Mouse (Mus musculus): Measurements from ENCODE around the gene Snapc2.

The Snapc2 gene

DNA sequence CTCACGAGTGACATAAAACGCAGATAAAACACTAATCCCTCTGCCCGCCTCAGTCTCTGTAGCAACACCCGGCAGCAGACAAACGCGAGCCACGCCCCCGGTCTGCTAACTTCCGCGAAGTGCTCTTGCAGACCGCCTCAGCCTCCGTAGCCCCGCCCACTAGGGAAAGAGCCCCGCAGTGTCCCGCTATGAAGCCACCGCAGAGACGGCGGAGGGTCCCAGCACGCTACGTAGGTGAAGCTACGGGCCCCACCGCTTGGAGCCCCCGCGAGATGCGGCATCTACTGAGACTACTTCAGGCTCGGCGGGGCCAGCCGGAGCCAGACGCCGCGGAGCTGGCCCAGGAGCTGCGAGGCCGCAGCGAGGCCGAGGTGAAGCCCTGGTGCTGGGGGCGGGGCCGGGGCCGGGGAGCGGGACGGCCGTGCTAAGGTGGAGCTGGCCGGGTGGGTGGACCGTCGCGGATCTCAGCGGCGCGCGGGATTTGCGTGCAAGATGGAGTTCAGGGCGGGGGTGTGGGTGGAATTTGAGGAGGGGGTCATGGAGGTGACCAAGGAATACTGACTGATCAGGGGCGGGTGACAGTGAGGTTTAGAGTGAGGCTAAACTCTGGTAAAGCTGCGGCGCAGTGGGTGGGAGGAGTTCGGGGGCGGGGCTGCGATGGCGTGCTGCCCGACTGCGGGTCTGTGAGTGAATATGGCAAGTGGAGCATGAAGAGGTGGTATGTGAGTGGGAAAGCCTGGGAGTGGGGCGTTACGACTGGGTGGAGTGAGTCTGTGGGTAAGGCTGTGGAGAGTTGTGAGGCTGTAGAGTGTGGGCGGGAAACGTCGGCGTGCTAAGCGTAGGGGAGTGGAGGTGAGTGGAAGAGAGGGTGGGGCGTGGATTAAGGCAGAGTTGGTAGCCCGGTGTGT, at the start of gene Snapc2:
Gene Snapc2 (plus strand): TSS at position 147 of the 908 bp plus-strand sequence.
- CTCF ChIA-PET: interaction anchor here (0.6 to 1.1 kb wide), 2 partner anchors 12 to 344 kb away, joined by 3 to 6 read pairs; no protein-coding TSS in a partner anchor

DNA sequence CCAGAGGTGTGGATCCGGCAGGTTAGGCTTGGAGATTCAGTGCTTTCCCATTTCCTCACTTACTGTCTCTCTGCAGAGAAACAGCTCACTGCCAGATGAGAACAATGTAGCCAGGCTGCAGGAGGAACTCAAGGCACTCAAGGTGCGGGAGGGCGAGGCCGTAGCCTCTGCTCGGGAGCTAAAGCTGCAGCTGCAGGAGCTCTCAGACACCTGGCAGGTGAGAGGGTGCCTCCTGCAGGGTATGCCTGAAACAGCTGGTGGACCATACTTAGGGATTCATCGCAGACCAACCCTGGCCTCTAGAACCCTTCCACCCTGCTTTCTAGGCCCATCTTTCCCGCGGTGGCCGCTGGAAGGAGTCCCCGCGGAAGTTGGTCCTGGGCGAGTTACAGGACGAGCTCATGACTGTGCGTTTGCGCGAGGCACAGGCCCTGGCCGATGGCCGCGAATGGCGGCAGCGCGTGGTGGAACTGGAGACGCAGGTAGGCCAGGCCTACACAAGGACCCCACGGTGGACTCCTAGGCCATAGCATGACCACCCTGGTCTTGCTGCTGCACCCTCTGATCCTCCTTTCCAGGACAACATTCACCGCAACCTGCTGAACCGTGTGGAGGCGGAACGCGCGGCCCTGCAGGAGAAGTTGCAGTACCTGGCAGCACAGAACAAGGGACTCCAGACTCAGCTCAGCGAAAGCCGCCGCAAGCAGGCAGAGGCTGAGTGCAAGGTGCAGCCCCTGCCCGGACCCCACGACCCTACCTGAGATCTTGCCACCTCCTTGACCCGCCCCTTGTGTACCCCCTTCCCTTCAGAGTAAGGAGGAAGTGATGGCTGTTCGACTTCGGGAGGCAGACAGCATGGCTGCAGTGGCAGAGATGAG, 47.4 kb upstream of the Snapc2 start:
- CTCF ChIA-PET: no interaction called here

DNA sequence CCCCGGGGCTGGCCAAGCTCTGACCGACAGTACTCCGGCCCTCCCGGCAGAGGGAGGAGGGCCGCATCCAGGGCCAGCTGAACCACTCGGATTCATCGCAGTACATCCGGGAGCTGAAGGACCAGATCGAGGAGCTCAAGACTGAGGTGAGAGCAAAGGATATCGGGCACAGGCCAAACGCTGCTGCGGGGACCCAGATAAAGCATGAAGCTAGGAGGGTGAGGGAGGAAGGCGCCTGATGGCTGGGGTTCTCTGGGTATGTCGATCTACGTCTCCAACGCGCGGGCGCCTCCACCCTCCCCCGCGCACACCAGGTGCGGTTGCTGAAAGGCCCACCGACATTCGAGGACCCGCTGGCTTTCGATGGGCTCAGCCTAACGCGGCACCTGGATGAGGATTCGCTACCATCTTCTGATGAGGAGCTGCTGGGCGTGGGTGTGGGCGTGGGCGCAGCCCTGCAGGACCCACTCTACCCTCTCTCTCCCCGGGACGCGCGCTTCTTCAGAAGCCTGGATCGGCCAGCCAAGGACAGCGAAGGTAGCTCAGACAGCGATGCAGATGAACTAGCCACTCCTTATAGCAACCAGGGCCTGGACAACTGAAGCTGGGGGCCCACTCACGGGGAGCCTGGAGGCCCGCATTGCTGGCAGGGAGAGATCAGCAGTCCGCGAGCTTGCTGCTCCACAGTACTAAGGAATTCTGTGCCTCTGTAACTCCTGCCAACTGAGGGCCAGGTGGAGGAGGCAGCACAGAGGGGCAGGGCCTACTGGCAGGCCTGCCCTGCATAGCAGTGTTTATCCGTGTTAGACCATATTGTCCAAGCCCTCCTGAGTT, 46.5 kb upstream of the Snapc2 start:
- CTCF ChIA-PET: no interaction called here

DNA sequence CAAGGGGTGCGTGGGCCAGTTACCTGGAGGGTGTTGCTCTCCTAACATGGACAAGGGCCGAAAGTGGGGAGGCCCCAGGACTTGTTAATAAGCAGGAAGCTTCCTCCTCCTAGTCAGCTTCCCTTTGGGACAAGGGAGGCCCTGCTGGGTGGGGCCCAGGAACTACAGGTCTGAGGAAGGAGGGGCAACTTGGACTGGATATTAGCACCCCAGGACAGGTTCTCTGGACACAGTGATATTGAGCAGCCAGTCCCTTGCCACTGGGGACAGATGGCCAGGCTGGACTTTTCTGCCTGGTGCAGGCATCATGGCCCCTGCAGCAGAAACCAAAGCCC, 45.9 kb upstream of the Snapc2 start:
- CTCF ChIA-PET: no interaction called here

DNA sequence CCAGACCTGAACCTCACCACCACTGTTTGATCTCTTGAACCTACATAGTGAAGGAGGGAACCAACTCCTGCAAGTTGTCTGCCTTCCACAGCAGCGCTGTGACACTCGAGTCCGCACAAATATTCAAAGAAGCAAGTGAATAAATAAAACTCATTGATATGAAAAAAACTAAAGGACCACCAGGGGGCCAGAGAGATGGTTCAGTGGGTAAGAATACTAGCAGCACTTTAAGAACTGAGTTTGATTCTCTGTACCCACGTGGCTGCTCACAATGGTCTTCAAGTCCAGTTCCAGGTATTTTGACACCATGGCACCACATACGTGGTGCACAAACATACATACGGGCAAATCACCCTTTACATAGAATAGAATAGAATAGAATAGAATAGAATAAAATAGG, 41.8 kb upstream of the Snapc2 start:
- CTCF ChIA-PET: no interaction called here

DNA sequence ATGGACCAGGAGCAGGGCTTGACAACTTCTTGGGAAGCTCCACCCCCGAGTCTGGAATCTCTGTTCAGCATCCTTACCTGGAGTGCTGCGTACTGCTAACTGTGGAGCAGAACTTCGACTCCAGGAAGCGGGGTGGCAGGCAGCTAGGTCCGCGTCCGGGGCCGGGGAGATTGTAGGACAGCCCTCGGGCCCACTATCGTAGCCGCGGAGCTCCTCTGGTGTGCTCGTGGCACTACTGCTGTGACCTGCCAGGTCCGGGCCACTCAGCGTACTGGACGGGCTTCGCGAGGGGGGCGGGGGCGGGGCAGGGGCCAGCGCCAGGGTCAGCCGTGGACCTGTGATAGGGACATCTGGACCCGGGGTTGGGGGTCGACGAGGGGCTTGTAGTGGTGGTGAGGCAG, 40.1 kb upstream of the Snapc2 start:
- CTCF ChIA-PET: interaction anchor here (0.6 kb wide), 1 partner anchor 283 kb away, joined by 11 read pairs; no protein-coding TSS in a partner anchor

DNA sequence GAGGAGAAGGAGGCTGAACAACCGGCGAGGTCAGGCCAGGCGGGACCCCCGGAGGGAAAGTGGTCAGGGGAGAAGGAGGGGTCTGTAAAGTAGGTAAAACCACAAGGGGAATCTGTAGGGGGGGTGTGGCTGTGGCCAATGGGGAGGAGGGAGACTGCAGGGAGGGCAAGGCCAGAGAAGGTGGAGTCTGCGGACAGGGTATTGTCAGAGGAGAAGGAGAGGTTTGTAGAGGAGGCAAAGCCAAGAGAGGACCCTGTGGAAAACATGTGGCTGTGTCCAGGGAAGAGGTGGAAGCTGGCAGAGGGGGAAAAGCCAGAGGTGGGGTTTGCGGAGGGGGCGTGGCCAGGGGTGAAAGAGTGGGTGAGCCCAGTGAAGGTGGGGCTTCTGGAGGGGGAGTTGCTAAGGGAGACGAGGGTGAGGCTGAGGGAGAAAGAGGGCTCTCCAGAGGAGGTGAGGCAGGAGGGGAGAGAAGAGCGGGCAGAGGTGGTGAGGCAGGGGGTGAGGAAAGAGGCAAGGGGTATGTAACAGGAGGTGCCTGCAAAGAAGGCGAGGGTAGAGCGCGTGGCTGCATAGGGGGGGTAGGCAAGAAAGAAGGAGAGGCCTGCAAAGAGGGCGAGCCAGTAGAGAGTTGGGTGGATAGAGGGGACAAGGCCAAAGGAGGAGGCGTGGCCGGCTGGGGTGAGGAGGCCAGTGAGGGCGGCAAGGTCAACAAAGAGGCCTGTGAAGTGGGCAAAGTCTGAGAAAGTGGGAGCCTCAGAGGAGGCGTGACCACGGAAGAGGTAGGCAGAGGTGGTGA, 39.5 kb upstream of the Snapc2 start:
- CTCF ChIA-PET: interaction anchor here (0.6 kb wide), 2 partner anchors 93 to 282 kb away, joined by 3 to 11 read pairs; no protein-coding TSS in a partner anchor

DNA sequence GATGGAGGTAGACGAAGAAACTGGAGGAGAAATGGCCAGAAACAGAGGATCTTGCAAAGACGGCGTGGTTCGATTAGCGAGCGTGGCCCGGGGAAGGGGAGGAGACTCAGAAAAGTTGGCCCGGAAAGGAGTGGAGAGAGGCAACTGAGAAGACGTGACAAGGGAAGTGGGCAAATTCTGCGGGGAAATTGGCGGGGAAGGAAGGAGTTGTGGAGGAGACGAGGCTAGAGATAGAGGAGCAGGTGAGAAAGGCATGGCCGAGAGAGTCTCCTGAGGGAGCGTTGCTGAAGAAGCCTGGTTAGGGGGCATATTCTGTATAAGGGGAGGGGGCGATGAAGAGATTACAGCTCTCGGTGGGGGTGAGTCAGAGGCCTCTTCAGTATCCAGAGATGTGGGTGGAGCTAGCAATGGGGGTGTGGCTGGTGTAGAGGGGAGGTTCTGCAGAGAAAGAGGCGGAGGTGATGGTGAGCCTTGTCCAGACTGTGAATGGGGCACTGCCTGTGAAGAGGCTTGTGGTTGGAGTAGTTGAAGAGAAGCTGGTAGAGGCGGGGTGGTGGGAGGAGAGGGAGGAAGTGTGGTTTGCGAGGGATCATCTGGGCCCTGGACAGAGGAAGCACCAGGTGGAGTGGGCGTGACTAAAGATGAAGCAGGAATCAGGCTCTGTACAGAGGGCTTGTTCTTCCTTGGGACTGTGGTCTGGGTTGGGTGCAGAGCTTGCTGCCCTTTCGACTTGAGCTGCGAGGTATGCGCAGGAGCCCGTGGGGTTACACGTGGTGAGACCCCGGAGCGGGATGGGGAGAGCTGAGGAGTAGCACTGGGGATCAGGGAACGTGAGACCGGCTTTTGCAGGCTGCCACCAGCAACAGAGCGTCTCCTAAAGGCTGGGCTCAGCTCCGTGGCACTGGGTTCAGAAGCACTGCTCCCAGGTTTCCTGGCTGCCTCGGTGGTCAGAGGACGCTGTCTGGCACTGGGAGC, 38.6 kb upstream of the Snapc2 start:
- CTCF ChIA-PET: interaction anchor here (0.6 kb wide), 1 partner anchor 92 kb away, joined by 3 read pairs; no protein-coding TSS in a partner anchor

DNA sequence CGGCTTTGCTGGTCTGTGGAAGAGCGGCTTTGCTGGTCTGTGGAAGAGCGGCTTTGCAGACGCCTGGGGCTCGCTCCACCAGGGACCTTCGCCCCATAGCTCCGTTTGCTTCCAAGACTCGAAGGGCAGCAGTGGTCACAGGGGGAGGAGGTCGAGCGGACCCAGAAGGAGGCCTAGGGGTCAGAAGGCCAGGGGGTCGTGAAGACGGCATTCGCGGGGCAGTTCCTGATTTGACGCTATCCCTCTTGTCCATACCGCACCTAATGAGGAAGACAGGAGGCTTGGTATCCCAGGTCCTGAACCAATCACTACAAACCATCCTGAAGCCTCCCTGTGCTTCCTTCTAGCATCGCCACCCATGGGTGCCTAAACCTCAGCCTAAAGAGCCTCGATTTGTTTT, 36.6 kb upstream of the Snapc2 start:
- CTCF ChIA-PET: interaction anchor here (0.6 kb wide), 1 partner anchor 264 kb away, joined by 6 read pairs; no protein-coding TSS in a partner anchor

DNA sequence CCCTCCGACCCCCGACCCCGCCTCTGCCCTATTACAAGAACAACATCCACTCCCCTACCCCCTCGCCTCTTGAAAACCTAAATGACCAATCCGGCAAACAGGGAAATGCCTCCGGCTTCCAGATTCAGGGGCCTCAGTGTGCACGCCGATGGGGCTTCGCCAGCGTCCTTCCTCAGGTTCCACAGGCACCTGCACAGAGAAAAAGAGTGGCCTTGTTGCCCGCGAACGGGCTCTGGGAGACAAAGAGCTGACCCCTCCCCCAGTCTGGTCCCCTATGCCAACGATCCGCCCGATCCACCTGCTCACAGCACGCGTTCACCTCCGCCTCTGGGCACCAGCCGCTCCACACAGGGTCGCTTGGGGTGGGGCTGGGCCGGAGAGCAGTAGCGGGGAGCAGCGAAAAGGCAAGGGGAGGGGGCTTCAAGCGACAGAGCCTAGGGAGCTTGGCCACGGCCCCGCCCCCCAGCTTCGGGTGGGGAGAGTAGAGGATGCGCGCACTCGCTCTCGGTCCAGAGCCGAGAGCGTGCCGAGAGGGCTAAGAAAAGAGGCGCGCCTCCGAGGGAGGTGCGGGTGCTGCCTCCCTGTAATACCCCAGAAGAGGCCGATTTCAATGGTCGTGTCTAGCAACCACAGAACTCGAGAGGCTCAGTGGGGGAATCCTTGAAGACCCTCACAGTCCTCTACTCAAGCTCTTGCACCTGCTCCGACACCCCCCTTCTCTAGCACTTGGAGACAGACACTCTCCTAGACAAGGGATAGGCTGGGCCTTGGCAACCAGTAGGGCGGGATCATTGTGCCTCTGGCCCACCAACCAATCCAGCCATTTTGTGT, 35.9 kb upstream of the Snapc2 start, which contains the start of gene Prr36:
Gene Prr36 (minus strand): TSS at position 669 of the 831 bp plus-strand sequence.
- CTCF ChIA-PET: interaction anchor here (0.6 kb wide), 1 partner anchor 264 kb away, joined by 6 read pairs; no protein-coding TSS in a partner anchor

DNA sequence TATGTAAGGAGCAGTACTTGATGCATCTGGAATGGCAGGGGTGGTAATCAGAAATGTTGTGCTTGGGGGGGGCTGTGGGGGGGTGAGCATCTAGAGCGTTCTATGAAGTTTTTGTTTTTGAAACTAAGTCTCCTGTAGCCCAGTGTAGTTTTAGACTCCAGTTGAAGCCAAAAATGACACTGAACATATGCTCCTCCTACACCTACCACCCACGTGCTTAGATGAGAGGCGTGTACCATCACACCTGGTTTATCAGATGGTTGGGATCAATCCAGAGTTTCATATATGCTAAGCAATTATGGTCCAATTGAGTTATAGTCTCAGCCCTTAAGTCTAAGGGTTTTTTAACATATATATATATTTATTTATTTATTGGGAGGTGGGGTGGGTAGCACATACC, 33.3 kb upstream of the Snapc2 start:
- CTCF ChIA-PET: no interaction called here

DNA sequence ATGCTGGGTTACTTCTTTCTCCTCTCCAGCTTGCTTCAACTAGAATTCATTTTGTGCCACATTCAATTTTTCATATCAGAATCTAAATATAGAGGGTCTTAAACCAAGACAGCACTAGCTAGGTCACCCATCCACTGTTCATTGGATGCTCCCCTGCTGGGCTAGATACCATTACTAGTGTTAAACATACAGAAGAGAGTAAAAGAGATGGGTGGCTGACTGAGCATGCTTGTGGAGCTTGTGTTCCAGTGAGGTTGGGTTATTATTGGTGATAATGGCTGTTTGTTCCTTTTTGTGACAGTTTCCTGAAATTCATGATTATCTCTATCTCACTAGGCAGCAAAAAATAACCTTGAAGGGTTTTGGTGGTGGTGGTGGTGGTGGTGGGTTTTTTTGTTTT, 30.8 kb upstream of the Snapc2 start:
- CTCF ChIA-PET: no interaction called here

DNA sequence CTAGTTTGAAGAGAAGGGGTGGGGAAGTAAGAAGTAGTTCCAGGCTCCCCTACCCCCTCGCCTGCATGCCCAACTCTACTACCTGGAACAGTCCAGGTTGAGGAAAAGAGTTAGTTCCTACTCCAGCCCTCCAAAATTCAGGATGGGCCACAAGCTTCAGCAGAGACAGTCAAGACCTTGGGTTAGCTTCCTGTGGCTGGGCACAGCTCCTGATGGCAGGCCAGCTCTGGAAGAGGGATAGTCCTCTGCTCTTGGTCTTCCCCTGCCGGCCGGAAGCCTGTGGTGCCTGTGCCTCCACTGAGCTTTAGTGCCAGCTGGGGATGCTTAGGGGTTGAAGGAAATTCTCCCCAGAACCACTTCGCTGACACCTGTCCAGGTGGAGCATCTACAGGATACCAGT, 26.6 kb upstream of the Snapc2 start:
- CTCF ChIA-PET: no interaction called here

DNA sequence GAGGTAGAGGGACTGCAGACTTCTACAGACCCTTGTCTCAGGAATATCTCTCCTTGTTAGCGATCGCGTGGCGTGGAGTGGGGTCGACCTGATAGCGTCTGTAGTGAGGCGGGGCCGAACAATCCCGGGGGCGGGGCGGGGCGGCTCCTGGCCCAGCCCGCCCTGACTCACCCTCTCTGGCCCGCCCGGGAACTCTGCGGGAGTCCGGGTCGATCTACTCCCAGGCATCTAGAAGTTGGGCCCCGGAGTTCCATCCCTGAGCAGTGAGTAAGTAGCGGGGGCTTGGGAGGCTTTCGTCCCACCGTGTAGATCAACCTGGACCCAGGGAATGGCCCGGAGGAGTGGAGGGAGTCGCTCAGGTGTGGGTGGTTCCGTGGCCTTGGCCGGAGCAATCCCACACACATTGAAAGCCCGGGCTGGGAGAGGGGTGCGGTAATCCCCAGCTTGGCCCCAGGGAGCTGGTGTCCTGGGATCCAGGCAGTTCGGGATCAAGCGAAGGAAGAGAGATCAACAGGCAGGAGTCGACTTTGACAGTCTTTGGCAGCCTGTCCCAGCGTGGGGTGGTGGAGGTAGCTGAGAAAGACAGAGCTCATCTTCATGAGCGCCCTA, 26.0 kb upstream of the Snapc2 start, which contains the start of gene Lrrc8e:
Gene Lrrc8e (plus strand): TSS at position 89 of the 609 bp plus-strand sequence.
- CTCF ChIA-PET: no interaction called here

DNA sequence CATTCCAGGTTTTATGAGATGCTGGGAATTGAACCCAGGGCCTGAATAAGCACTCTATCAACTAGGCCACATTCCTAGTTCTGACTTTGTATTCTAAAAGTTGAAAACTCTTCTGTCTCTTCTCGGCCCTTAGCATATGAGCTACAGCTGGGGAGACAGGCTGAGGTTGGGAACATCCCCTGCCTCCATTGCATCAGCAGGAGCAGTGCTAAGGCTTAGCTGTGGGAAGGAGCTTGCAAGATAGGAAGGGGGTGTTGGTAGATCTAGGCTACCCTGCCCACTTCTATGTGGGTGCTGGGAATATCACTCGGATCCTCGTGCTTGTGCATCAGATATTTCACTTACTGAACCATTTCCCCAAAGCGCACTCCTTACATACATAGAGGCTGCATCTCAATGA, 25.0 kb upstream of the Snapc2 start:
- CTCF ChIA-PET: no interaction called here

DNA sequence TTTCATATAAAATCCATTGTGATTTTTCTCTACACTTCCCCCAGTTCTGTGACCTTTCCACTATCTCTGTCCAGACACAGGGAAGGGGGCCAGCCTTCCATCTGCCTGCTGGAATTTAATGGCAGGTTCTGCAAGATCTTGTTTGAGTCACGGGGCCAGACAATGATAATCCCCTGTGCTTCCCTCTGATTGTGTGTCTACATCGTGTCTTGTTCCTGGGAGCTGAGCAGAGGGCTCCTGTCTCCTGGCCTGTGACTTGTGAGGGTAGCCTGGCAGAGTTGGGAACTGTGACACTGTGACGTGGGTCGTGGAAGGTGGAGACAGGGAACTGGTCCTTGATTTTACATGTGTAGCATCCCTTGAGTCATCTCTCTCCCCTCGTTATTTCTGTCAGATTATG, 23.1 kb upstream of the Snapc2 start:
- CTCF ChIA-PET: no interaction called here

DNA sequence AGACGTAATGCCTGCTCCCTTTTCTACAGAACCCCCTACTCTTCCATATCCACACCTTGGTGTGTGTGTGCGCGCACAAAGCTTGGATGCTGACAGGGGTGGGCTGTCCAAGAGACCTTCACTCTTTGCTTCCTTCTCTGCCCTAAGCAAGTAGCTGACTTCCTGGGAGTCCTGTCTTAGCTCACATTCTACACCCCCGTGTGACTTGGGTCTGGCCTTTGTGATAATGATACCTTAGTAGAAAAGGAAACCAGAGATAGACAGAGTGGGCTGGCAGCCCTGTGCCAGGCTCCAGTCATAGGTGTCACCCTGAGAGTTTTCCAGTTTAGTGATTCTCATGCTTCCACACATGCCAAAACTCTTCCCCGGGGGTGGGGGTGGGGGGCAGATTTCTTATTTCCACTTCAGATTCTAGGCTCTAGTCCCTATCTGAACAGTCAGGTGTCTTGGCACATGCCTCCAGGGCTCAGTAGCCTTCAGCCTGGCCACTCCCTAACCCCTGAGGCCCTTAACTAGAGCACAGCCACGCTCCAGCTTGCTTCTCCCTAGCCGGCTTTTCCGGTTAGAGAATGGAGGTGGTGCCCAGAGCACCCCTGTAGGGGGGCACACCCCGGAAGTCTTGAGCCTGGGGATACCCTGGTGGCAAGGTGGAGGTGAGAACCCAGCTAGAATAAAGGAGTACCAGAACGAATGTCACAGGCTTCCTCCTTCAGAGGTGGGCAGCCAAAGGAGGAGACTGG, 22.1 kb upstream of the Snapc2 start:
- CTCF ChIA-PET: no interaction called here

Measured in spleen, embryonic (tissue).